Mouse (Mus musculus): ENCODE measurements at regions not wholly inside any gene's neighbourhood (a gene's known extent, or its start where the extent isn't known, plus 50 kb on each side); places are given as distances from the start of the nearest gene placed in this dataset.
A peak's percentile ranks its signal among the peaks of the same experiment; 100 is the strongest.
"Not testable (repeated sequence)": the region's sequence is repeated elsewhere in the genome, so short reads cannot be mapped to it uniquely, and the experiment has no call there.

DNA sequence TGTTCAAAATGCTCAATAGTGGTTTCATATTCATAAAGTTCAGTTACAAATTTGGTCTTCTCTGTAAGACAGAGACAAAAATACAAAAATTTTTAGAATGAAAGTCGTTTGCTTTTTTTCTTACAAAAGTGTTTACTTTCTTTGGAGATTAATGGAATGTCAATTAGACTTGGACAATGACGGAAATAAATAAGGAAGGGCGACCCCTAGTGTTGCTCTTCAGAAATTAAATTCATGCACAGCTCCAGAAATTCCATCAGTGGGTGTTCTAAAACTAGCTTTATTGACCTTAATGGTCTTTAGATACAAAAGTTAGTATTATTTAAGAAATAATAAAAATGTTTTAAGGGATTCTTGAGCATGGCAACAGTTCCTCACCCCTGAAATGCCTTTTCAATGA is 141.8 kb upstream of the Lama2 start:
- Histone ChIP-seq H3K27me3 (ENCODE audit: insufficient read depth, low read length) (no peaks in the 10 kb centered on the region), H3K4me3 (ENCODE audit: low read depth, low read length) (no peak overlapping the region), H3K9ac (no peak overlapping the region), H3K27ac (ENCODE audit: low read depth, low read length) (no peak overlapping the region), H3K4me2 (ENCODE audit: low read depth) (no peak overlapping the region), H3K36me3 (ENCODE audit: insufficient read depth) (no peaks in the 10 kb centered on the region), H3K9me3 (ENCODE audit: low read length) (no peaks in the 10 kb centered on the region), H3K4me1 (ENCODE audit: insufficient read depth) (no peaks in the 10 kb centered on the region)
- peak; percentile 51 for TF ChIP-seq CTCF (IDR thresholded peaks at IDR 0.05; ENCODE audit: low read depth)
- DNase-seq: peak; percentile 39
- 2% methylated on average over 3 of the region's 3 CpGs for WGBS
- ATAC-seq: no peak

DNA sequence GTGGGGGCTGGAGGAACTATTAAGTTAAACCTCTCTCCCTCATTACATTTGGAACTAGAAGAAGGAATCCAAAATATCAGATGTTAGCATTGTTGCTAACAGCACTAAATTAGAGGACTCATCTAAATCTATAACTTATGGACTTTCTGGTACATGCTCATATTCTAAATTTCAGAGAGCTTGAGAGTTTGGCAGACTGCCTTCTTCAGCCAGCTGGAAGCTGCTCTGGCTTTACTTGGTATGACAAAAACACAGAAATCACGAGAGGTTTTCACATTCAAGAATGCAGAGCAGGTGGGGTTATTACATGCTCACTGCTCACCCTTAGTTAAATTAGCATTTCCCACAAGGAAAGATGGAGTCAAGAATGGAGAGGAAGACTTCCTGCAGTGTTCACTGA is 182.8 kb upstream of the Lama2 start:
- WGBS: 20% methylated on average over 1 of the region's 1 CpGs
- peak; percentile 52 for DNase-seq
- Histone ChIP-seq H3K36me3 (ENCODE audit: insufficient read depth) (no peaks in the 10 kb centered on the region), H3K4me3 (ENCODE audit: low read depth, low read length) (no peak overlapping the region), H3K9me3 (ENCODE audit: low read length) (no peaks in the 10 kb centered on the region), H3K4me1 (ENCODE audit: insufficient read depth) (no peaks in the 10 kb centered on the region; the same call in 1 of the 2 replicates), H3K27ac (ENCODE audit: low read depth, low read length) (no peak overlapping the region), H3K9ac (no peak overlapping the region), H3K4me2 (ENCODE audit: low read depth) (no peak overlapping the region), H3K27me3 (ENCODE audit: insufficient read depth, low read length) (no peaks in the 10 kb centered on the region)
- no peak; the same call in 1 of the 2 replicates for ATAC-seq
- TF ChIP-seq CTCF (IDR thresholded peaks at IDR 0.05; ENCODE audit: low read depth): no peak

- DNase-seq: peak; percentile 37
- H3K9ac ChIP-seq: no peak overlapping the region
- H3K27ac ChIP-seq (ENCODE audit: low read depth, low read length): no peak overlapping the region
- peak; percentile 86 for ATAC-seq
- no peaks in the 10 kb centered on the region for H3K36me3 ChIP-seq (ENCODE audit: insufficient read depth)
- no peaks in the 10 kb centered on the region for H3K9me3 ChIP-seq (ENCODE audit: low read length)
- no peak overlapping the region for H3K4me2 ChIP-seq (ENCODE audit: low read depth)
- H3K27me3 ChIP-seq (ENCODE audit: insufficient read depth, low read length): no peaks in the 10 kb centered on the region
- no peaks in the 10 kb centered on the region for H3K4me1 ChIP-seq (ENCODE audit: insufficient read depth)
- WGBS: 55% methylated on average over 2 of the region's 2 CpGs
- TF ChIP-seq CTCF (IDR thresholded peaks at IDR 0.05; ENCODE audit: low read depth): no peak
- no peak overlapping the region for H3K4me3 ChIP-seq (ENCODE audit: low read depth, low read length)
Measured at GRCm38 (mm10) chr10:27809539-27809938, 190.0 kb upstream of the Lama2 start.

- not testable (repeated sequence) for H3K4me2 ChIP-seq (ENCODE audit: low read depth); H3K4me1 ChIP-seq (ENCODE audit: insufficient read depth); ATAC-seq; H3K9ac ChIP-seq; H3K9me3 ChIP-seq (ENCODE audit: low read length); H3K4me3 ChIP-seq (ENCODE audit: low read depth, low read length); H3K27me3 ChIP-seq (ENCODE audit: insufficient read depth, low read length); DNase-seq; H3K36me3 ChIP-seq (ENCODE audit: insufficient read depth); H3K27ac ChIP-seq (ENCODE audit: low read depth, low read length)
- WGBS: 93% methylated on average over 6 of the region's 9 CpGs
Measured at GRCm38 (mm10) chr10:27825671-27826070, 206.1 kb upstream of the Lama2 start.

GRCm38 (mm10) chr10:27828346-27828745 is 208.8 kb upstream of the Lama2 start:
- H3K27me3 ChIP-seq (ENCODE audit: insufficient read depth, low read length): no peaks in the 10 kb centered on the region
- WGBS: 76% methylated on average over 1 of the region's 1 CpGs
- no peaks in the 10 kb centered on the region for H3K9me3 ChIP-seq (ENCODE audit: low read length)
- no peak for DNase-seq
- no peak overlapping the region for H3K27ac ChIP-seq (ENCODE audit: low read depth, low read length)
- no peaks in the 10 kb centered on the region for H3K4me1 ChIP-seq (ENCODE audit: insufficient read depth)
- no peak for TF ChIP-seq CTCF (IDR thresholded peaks at IDR 0.05; ENCODE audit: low read depth)
- ATAC-seq: no peak
- H3K36me3 ChIP-seq (ENCODE audit: insufficient read depth): no peaks in the 10 kb centered on the region
- H3K4me3 ChIP-seq (ENCODE audit: low read depth, low read length): no peak overlapping the region
- H3K9ac ChIP-seq: no peak overlapping the region
- H3K4me2 ChIP-seq (ENCODE audit: low read depth): no peak overlapping the region

GRCm38 (mm10) chr10:27838666-27839065 is 219.1 kb upstream of the Lama2 start:
- Histone ChIP-seq H3K4me2 (ENCODE audit: low read depth) (no peak overlapping the region), H3K9ac (no peak overlapping the region), H3K27me3 (ENCODE audit: insufficient read depth, low read length) (no peaks in the 10 kb centered on the region), H3K9me3 (ENCODE audit: low read length) (no peaks in the 10 kb centered on the region), H3K4me3 (ENCODE audit: low read depth, low read length) (no peak overlapping the region), H3K36me3 (ENCODE audit: insufficient read depth) (no peaks in the 10 kb centered on the region), H3K4me1 (ENCODE audit: insufficient read depth) (no peaks in the 10 kb centered on the region), H3K27ac (ENCODE audit: low read depth, low read length) (no peak overlapping the region)
- 85% methylated on average over 1 of the region's 1 CpGs for WGBS
- TF ChIP-seq CTCF (IDR thresholded peaks at IDR 0.05; ENCODE audit: low read depth): no peak
- no peak for DNase-seq
- ATAC-seq: no peak

GRCm38 (mm10) chr10:27841042-27841709 is 221.6 kb upstream of the Lama2 start:
- no peak for TF ChIP-seq CTCF (IDR thresholded peaks at IDR 0.05; ENCODE audit: low read depth)
- H3K27me3 ChIP-seq (ENCODE audit: insufficient read depth, low read length): no peaks in the 10 kb centered on the region
- H3K4me1 ChIP-seq (ENCODE audit: insufficient read depth): no peaks in the 10 kb centered on the region
- WGBS: 74% methylated on average over 5 of the region's 5 CpGs
- H3K9me3 ChIP-seq (ENCODE audit: low read length): no peaks in the 10 kb centered on the region
- H3K4me2 ChIP-seq (ENCODE audit: low read depth): no peak overlapping the region
- ATAC-seq (no peak), DNase-seq (no peak)
- H3K36me3 ChIP-seq (ENCODE audit: insufficient read depth): no peaks in the 10 kb centered on the region
- H3K27ac ChIP-seq (ENCODE audit: low read depth, low read length): no peak overlapping the region
- H3K4me3 ChIP-seq (ENCODE audit: low read depth, low read length): no peak overlapping the region
- no peak overlapping the region for H3K9ac ChIP-seq

Measured in forebrain, postnatal 0 days (tissue).